Mouse (Mus musculus): Measurements from ENCODE around the gene Optn. TPM values are rescaled to one million over a fixed set of nuclear protein-coding genes. Genes with fewer than 3 reads are reported as not detected.
"Not testable (repeated sequence)": the region's sequence is repeated elsewhere in the genome, so short reads cannot be mapped to it uniquely, and the experiment has no call there.

Gene Optn
- polyA plus RNA-seq (2016; fragmentation: Nextera tagmentation; extraction: Ambion mirVana): 7.1 and 7.8 TPM in 2 replicates

GRCm38 (mm10) chr2:5063299-5064205 lies at the start of gene Optn:
Gene Optn, minus strand, starts transcription at chr2:5064051.
- WGBS: 1% methylated on average over 63 of the region's 63 CpGs
- peak; percentile 94 for DNase-seq (ENCODE audit: low spot score)
- Histone ChIP-seq H3K9me3 (replicated peaks) (no peaks in the 10 kb centered on the region), H3K4me1 (peaks cover 24% of the 10 kb centered on the region), H3K27me3 (ENCODE audit: low read depth, poor library complexity, severe bottlenecking) (peaks cover 9% of the 10 kb centered on the region; the same call in 1 of the 2 replicates), H3K36me3 (no peaks in the 10 kb centered on the region), H3K27ac (peak within 1 kb of the TSS; percentile 78), H3K4me3 (peak within 1 kb of the TSS; percentile 72)

- no peaks in the 10 kb centered on the region for H3K27me3 ChIP-seq (ENCODE audit: low read depth, poor library complexity, severe bottlenecking)
- no peaks in the 10 kb centered on the region for H3K9me3 ChIP-seq (replicated peaks)
- H3K4me1 ChIP-seq: peaks cover 24% of the 10 kb centered on the region
- H3K27ac ChIP-seq: no peak overlapping the region
- DNase-seq (ENCODE audit: low spot score): no peak
- H3K4me3 ChIP-seq: no peak overlapping the region
- 60% methylated on average over 8 of the region's 8 CpGs for WGBS
- H3K36me3 ChIP-seq: no peaks in the 10 kb centered on the region
Measured at GRCm38 (mm10) chr2:5112785-5113291, 49.0 kb upstream of the Optn start.

GRCm38 (mm10) chr2:5102891-5103290 lies 39.0 kb upstream of the Optn start:
- Histone ChIP-seq H3K4me1 (peaks cover 21% of the 10 kb centered on the region), H3K27me3 (ENCODE audit: low read depth, poor library complexity, severe bottlenecking) (no peaks in the 10 kb centered on the region), H3K4me3 (no peak overlapping the region), H3K9me3 (replicated peaks) (no peaks in the 10 kb centered on the region), H3K36me3 (no peaks in the 10 kb centered on the region), H3K27ac (no peak overlapping the region)
- no peak for DNase-seq (ENCODE audit: low spot score)
- WGBS: 85% methylated on average over 1 of the region's 1 CpGs

GRCm38 (mm10) chr2:5101743-5102245 lies 37.9 kb upstream of the Optn start:
- Histone ChIP-seq H3K27ac (no peak overlapping the region), H3K4me1 (peaks cover 26% of the 10 kb centered on the region), H3K27me3 (ENCODE audit: low read depth, poor library complexity, severe bottlenecking) (no peaks in the 10 kb centered on the region), H3K4me3 (no peak overlapping the region), H3K36me3 (no peaks in the 10 kb centered on the region), H3K9me3 (replicated peaks) (no peaks in the 10 kb centered on the region)
- WGBS: 90% methylated on average over 10 of the region's 10 CpGs
- no peak for DNase-seq (ENCODE audit: low spot score)

- no peak overlapping the region for H3K27ac ChIP-seq
- no peak for DNase-seq (ENCODE audit: low spot score)
- no peaks in the 10 kb centered on the region for H3K27me3 ChIP-seq (ENCODE audit: low read depth, poor library complexity, severe bottlenecking)
- H3K9me3 ChIP-seq (replicated peaks): no peaks in the 10 kb centered on the region
- no peaks in the 10 kb centered on the region for H3K36me3 ChIP-seq
- H3K4me1 ChIP-seq: peaks cover 26% of the 10 kb centered on the region
- H3K4me3 ChIP-seq: no peak overlapping the region
- WGBS: 64% methylated on average over 6 of the region's 6 CpGs
Measured at GRCm38 (mm10) chr2:5099176-5099575, 35.3 kb upstream of the Optn start.

GRCm38 (mm10) chr2:5097786-5098445 lies 34.1 kb upstream of the Optn start:
- no peaks in the 10 kb centered on the region for H3K27me3 ChIP-seq (ENCODE audit: low read depth, poor library complexity, severe bottlenecking)
- peaks cover 26% of the 10 kb centered on the region for H3K4me1 ChIP-seq
- 14% methylated on average over 20 of the region's 20 CpGs for WGBS
- DNase-seq (ENCODE audit: low spot score): peak; percentile 70
- no peaks in the 10 kb centered on the region for H3K36me3 ChIP-seq
- peak overlapping the region; percentile 45 for H3K4me3 ChIP-seq
- peak overlapping the region; percentile 76 for H3K27ac ChIP-seq
- H3K9me3 ChIP-seq (replicated peaks): no peaks in the 10 kb centered on the region

GRCm38 (mm10) chr2:5095316-5095715 lies 31.5 kb upstream of the Optn start:
- Histone ChIP-seq H3K4me1 (peaks cover 26% of the 10 kb centered on the region), H3K36me3 (no peaks in the 10 kb centered on the region), H3K27ac (no peak overlapping the region), H3K9me3 (replicated peaks) (no peaks in the 10 kb centered on the region), H3K4me3 (no peak overlapping the region), H3K27me3 (ENCODE audit: low read depth, poor library complexity, severe bottlenecking) (no peaks in the 10 kb centered on the region)
- DNase-seq (ENCODE audit: low spot score): no peak
- WGBS: 37% methylated on average over 1 of the region's 1 CpGs

GRCm38 (mm10) chr2:5094876-5095275 lies 31.0 kb upstream of the Optn start:
- 88% methylated on average over 5 of the region's 5 CpGs for WGBS
- no peak overlapping the region for H3K27ac ChIP-seq

GRCm38 (mm10) chr2:5090385-5090784 lies 26.5 kb upstream of the Optn start:
- WGBS: 78% methylated on average over 4 of the region's 4 CpGs
- H3K4me1 ChIP-seq; H3K4me3 ChIP-seq; H3K9me3 ChIP-seq (replicated peaks); H3K36me3 ChIP-seq; H3K27ac ChIP-seq; H3K27me3 ChIP-seq (ENCODE audit: low read depth, poor library complexity, severe bottlenecking); DNase-seq (ENCODE audit: low spot score): not testable (repeated sequence)

More at GRCm38 (mm10) chr2:5094876-5095275, 31.0 kb upstream of the Optn start:
- Histone ChIP-seq H3K36me3 (no peaks in the 10 kb centered on the region), H3K27me3 (ENCODE audit: low read depth, poor library complexity, severe bottlenecking) (no peaks in the 10 kb centered on the region), H3K4me1 (peaks cover 24% of the 10 kb centered on the region), H3K9me3 (replicated peaks) (no peaks in the 10 kb centered on the region), H3K4me3 (no peak overlapping the region)
- DNase-seq (ENCODE audit: low spot score): no peak

GRCm38 (mm10) chr2:5087667-5088066 lies 23.8 kb upstream of the Optn start:
- H3K27me3 ChIP-seq (ENCODE audit: low read depth, poor library complexity, severe bottlenecking): no peaks in the 10 kb centered on the region
- no peak overlapping the region for H3K27ac ChIP-seq
- 90% methylated on average over 3 of the region's 3 CpGs for WGBS
- DNase-seq (ENCODE audit: low spot score): no peak
- H3K9me3 ChIP-seq (replicated peaks): no peaks in the 10 kb centered on the region
- H3K4me1 ChIP-seq: no peaks in the 10 kb centered on the region
- no peak overlapping the region for H3K4me3 ChIP-seq
- H3K36me3 ChIP-seq: no peaks in the 10 kb centered on the region

- 95% methylated on average over 7 of the region's 7 CpGs for WGBS
- Histone ChIP-seq H3K9me3 (replicated peaks) (no peaks in the 10 kb centered on the region), H3K36me3 (no peaks in the 10 kb centered on the region), H3K4me1 (no peaks in the 10 kb centered on the region), H3K27ac (no peak overlapping the region), H3K27me3 (ENCODE audit: low read depth, poor library complexity, severe bottlenecking) (no peaks in the 10 kb centered on the region), H3K4me3 (no peak overlapping the region)
- no peak for DNase-seq (ENCODE audit: low spot score)
Measured at GRCm38 (mm10) chr2:5083739-5084138, 19.9 kb upstream of the Optn start.

- WGBS: 9% methylated on average over 14 of the region's 14 CpGs
- DNase-seq (ENCODE audit: low spot score): peak; percentile 65
- H3K27ac ChIP-seq: peak overlapping the region; percentile 32; the same call in 1 of the 2 replicates
- no peaks in the 10 kb centered on the region for H3K9me3 ChIP-seq (replicated peaks)
- H3K4me3 ChIP-seq: peak overlapping the region; percentile 40
- H3K27me3 ChIP-seq (ENCODE audit: low read depth, poor library complexity, severe bottlenecking): no peaks in the 10 kb centered on the region
- H3K4me1 ChIP-seq: no peaks in the 10 kb centered on the region
- H3K36me3 ChIP-seq: no peaks in the 10 kb centered on the region
Measured at GRCm38 (mm10) chr2:5080053-5080787, 16.4 kb upstream of the Optn start.
